Mouse (Mus musculus) neural tube, embryonic 15.5 days (tissue): ENCODE measurements around the gene Mbnl1. TPM values are rescaled to one million over a fixed set of nuclear protein-coding genes. Genes with fewer than 3 reads are reported as not detected.

ENCODE experiments used
- ATAC-seq: fragments of 200-750 bp; cut with Nextera tagmentation; 2 replicates; pipeline ENCODE4 v1.8.0; 2017; ENCODE audit warnings: mild to moderate bottlenecking, moderate TSS enrichment, moderate library complexity; ENCODE audit not compliant: low FRiP score
- H3K27ac ChIP-seq: fragments of 300-500 bp; sonication (generic); replicated peaks from 2 replicates; pipeline ENCODE4 v1.5.1; 2015; ENCODE audit warnings: mild to moderate bottlenecking, inconsistent platforms
- H3K27me3 ChIP-seq: fragments of 300-500 bp; sonication (generic); replicated peaks from 2 replicates; pipeline ENCODE4 v1.6.1; 2015; ENCODE audit warnings: inconsistent platforms
- H3K36me3 ChIP-seq: fragments of 300-500 bp; sonication (generic); 2 replicates; pipeline ENCODE4 v1.6.1; 2015; ENCODE audit warnings: inconsistent platforms
- H3K4me1 ChIP-seq: fragments of 300-500 bp; sonication (generic); 2 replicates; pipeline ENCODE4 v1.6.1; 2015; ENCODE audit warnings: inconsistent platforms
- H3K4me2 ChIP-seq: fragments of 300-500 bp; sonication (generic); 2 replicates; pipeline ENCODE4 v1.6.1; 2015; ENCODE audit warnings: inconsistent platforms, mild to moderate bottlenecking, moderate library complexity
- H3K4me3 ChIP-seq: fragments of 300-500 bp; sonication (generic); replicated peaks from 2 replicates; pipeline ENCODE4 v1.5.1; 2015; ENCODE audit warnings: mild to moderate bottlenecking, inconsistent platforms
- H3K9ac ChIP-seq: fragments of 300-500 bp; sonication (generic); replicated peaks from 2 replicates; pipeline ENCODE4 v1.6.1; 2015; ENCODE audit warnings: mild to moderate bottlenecking, inconsistent platforms
- H3K9me3 ChIP-seq: fragments of 300-500 bp; sonication (generic); replicated peaks from 2 replicates; pipeline ENCODE4 v1.6.1; 2016; ENCODE audit warnings: inconsistent platforms
- WGBS: fragments of 180-500 bp; shearing (Covaris S2); methylation state at CpG from one replicate; pipeline ENCODE4 v1.1.7; 2015; ENCODE audit warnings: mixed read lengths; 5-methylcytosine and 5-hydroxymethylcytosine counted together
- polyA plus RNA-seq: library from polyadenylated mRNA; unstranded; fragments of >200 nt; fragmentation: Nextera tagmentation; extraction: Ambion mirVana; gene quantifications from 2 replicates; pipeline ENCODE4 v1.2.1, GENCODE M21; 2015

Mbnl1 gene
- polyA plus RNA-seq, 1 experiment from 2014 or later: 48.7 TPM

DNA sequence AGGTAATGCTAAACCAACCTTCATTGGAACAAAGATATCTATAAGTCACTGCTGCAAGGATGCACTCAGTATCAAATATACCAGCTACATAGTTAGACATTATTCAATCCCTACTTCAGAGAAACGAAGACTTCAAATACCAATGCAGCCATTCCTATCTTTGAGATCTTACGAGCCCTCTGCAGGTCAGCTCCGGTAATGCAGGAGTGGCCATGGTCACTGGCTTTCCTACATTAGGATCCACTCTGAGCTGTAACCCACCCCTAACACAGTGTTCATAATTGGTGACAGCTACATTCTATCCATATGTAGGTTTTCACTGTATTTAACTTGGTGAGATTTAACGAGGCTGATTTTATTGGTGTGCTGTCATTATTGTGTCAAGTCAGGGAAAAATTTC lies 129.1 kb downstream of the Mbnl1 start:
- no peaks in the 10 kb centered on the region for H3K9me3 ChIP-seq
- H3K27ac ChIP-seq: no peak overlapping the region
- H3K9ac ChIP-seq: no peak overlapping the region
- no peak overlapping the region for H3K4me3 ChIP-seq
- 17% methylated on average over 4 of the region's 4 CpGs for WGBS
- H3K36me3 ChIP-seq: no peaks in the 10 kb centered on the region
- no peaks in the 10 kb centered on the region for H3K4me1 ChIP-seq
- no peaks in the 10 kb centered on the region for H3K27me3 ChIP-seq
- ATAC-seq: peak; percentile 54; the same call in 1 of the 2 replicates
- H3K4me2 ChIP-seq: no peak overlapping the region

- Histone ChIP-seq H3K27ac (no peak overlapping the region), H3K9ac (no peak overlapping the region), H3K27me3 (no peaks in the 10 kb centered on the region), H3K4me3 (no peak overlapping the region), H3K4me1 (no peaks in the 10 kb centered on the region), H3K9me3 (no peaks in the 10 kb centered on the region), H3K36me3 (no peaks in the 10 kb centered on the region), H3K4me2 (no peak overlapping the region)
- ATAC-seq: no peak
- whole genome bisulfite sequencing: 89% methylated on average over 4 of the region's 4 CpGs
These were observed 130.4 kb downstream of the Mbnl1 start for GRCm38 (mm10) chr3:60602923-60603549.

DNA sequence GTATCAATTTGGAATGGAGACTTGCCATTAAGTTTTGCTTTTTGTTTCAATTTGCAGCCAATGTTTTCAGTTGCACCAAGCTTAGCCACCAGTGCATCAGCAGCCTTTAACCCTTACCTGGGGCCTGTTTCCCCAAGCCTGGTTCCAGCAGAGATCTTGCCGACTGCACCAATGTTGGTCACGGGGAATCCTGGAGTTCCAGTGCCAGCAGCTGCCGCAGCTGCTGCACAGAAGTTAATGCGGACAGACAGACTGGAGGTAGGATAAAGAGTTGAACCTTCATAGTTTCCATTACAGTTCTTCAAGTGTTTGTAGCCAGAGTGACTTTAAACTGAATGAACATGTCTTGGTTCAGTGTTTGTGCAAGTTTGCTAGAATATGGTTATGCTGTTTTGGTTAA lies 131.0 kb downstream of the Mbnl1 start:
- Histone ChIP-seq H3K4me2 (no peak overlapping the region), H3K27ac (no peak overlapping the region), H3K9ac (no peak overlapping the region), H3K9me3 (no peaks in the 10 kb centered on the region), H3K36me3 (no peaks in the 10 kb centered on the region), H3K27me3 (no peaks in the 10 kb centered on the region), H3K4me3 (no peak overlapping the region), H3K4me1 (no peaks in the 10 kb centered on the region)
- no peak for ATAC-seq
- WGBS: 96% methylated on average over 4 of the region's 4 CpGs

DNA sequence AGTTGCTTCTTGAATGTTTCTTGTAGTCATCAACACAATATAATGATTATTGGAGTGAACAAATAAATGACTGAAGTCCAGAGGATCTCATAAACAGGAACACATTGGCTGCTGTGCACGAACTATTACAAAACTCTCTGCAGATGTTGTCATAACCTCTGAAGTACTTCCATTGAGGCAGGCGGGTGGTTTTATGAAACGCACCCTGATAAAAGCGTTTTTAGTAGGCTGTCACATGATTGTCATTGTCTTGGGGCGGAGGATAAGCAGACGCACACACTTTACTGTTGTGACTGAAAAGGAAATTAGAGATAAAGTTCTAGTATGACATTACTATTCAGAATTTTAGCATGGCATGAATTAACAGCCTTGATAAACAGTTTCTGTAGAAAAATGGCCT lies 131.6 kb downstream of the Mbnl1 start:
- Histone ChIP-seq H3K9me3 (no peaks in the 10 kb centered on the region), H3K9ac (no peak overlapping the region), H3K36me3 (no peaks in the 10 kb centered on the region), H3K4me3 (no peak overlapping the region), H3K27me3 (no peaks in the 10 kb centered on the region), H3K4me1 (no peaks in the 10 kb centered on the region), H3K27ac (no peak overlapping the region), H3K4me2 (no peak overlapping the region)
- ATAC-seq: no peak
- WGBS: 92% methylated on average over 6 of the region's 6 CpGs

- 15% methylated on average over 2 of the region's 2 CpGs for WGBS
- Histone ChIP-seq H3K27me3 (no peaks in the 10 kb centered on the region), H3K4me3 (no peak overlapping the region), H3K27ac (no peak overlapping the region), H3K4me2 (no peak overlapping the region), H3K4me1 (no peaks in the 10 kb centered on the region), H3K36me3 (no peaks in the 10 kb centered on the region), H3K9ac (no peak overlapping the region), H3K9me3 (no peaks in the 10 kb centered on the region)
- peak; percentile 46; the same call in 1 of the 2 replicates for ATAC-seq
These were observed 136.3 kb downstream of the Mbnl1 start for GRCm38 (mm10) chr3:60608952-60609403.

DNA sequence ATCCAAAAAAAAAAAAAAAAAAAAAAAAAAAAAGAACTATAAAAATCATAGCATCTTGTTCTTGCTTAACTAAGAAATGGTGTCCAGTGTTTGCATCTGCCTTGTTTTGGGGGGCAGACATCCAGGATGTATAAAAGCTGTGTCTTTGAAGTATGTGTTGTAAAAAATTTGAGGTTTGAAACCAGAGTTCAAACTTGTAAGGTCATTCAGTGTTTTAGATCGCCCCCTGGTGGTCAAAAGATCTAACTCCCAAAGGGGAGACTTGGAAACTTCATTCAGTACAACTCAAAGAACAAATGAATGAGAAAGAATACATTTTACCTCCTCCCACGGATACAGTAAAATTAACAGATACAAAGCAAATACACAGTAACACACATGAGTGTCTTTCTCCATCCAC lies 139.2 kb downstream of the Mbnl1 start:
- Histone ChIP-seq H3K4me2 (no peak overlapping the region), H3K27ac (no peak overlapping the region), H3K36me3 (no peaks in the 10 kb centered on the region), H3K4me3 (no peak overlapping the region), H3K4me1 (peaks cover 10% of the 10 kb centered on the region; the same call in 1 of the 2 replicates), H3K27me3 (no peaks in the 10 kb centered on the region), H3K9ac (no peak overlapping the region), H3K9me3 (no peaks in the 10 kb centered on the region)
- WGBS: 16% methylated on average over 2 of the region's 2 CpGs
- ATAC-seq: no peak

- no peak for ATAC-seq
- no peaks in the 10 kb centered on the region for H3K9me3 ChIP-seq
These were observed 140.5 kb downstream of the Mbnl1 start for GRCm38 (mm10) chr3:60613121-60613520.

GRCm38 (mm10) chr3:60614516-60614915 lies 141.9 kb downstream of the Mbnl1 start:
- Histone ChIP-seq H3K27ac (no peak overlapping the region), H3K4me1 (peaks cover 10% of the 10 kb centered on the region; the same call in 1 of the 2 replicates), H3K4me3 (no peak overlapping the region), H3K9ac (no peak overlapping the region), H3K27me3 (no peaks in the 10 kb centered on the region), H3K36me3 (0 out of 2 replicates have a peak, but pooled peaks cover 4% of the 10 kb centered on the region), H3K9me3 (no peaks in the 10 kb centered on the region), H3K4me2 (no peak overlapping the region)
- WGBS: 87% methylated on average over 7 of the region's 7 CpGs
- ATAC-seq: no peak

More at GRCm38 (mm10) chr3:60613121-60613520, 140.5 kb downstream of the Mbnl1 start:
- Histone ChIP-seq H3K27me3 (no peaks in the 10 kb centered on the region), H3K4me2 (no peak overlapping the region), H3K9ac (no peak overlapping the region), H3K4me1 (peaks cover 10% of the 10 kb centered on the region; the same call in 1 of the 2 replicates), H3K36me3 (0 out of 2 replicates have a peak, but pooled peaks cover 4% of the 10 kb centered on the region), H3K27ac (no peak overlapping the region), H3K4me3 (no peak overlapping the region)
- 86% methylated on average over 7 of the region's 7 CpGs for WGBS

DNA sequence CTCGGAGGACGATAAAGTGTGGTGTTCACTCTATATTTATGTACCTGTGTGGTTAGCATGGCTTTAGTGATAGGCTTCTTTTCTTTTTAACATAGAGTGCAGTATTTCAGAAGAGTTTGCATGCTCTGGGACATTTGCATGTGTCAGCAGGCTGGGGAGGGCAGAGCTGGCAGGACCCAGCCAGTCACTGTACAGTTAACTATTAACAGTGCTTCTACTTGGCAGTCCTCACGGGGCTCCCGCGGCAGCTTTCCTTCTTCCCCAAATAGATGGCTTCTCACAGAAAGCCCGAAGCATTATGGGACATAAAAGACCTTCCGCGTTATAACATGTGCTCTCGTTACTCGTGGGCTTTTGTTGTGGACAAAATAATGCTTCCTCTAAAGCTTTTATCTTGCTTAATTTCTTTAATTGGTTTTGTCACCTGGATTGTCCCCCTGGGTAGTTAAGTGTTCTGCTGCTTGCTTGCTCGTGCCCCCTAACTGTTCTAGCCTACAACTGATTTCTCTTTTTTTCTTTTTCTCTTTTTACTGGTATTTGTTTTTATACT lies 142.5 kb downstream of the Mbnl1 start:
- Histone ChIP-seq H3K27me3 (no peaks in the 10 kb centered on the region), H3K4me3 (0 out of 2 replicates have a peak overlapping the region, but pooled peaks have one; percentile 0), H3K9ac (no peak overlapping the region), H3K9me3 (no peaks in the 10 kb centered on the region), H3K36me3 (0 out of 2 replicates have a peak, but pooled peaks cover 4% of the 10 kb centered on the region), H3K27ac (peak overlapping the region; percentile 25; the same call in 1 of the 2 replicates), H3K4me1 (peaks cover 10% of the 10 kb centered on the region; the same call in 1 of the 2 replicates), H3K4me2 (peak overlapping the region; percentile 33)
- 42% methylated on average over 11 of the region's 11 CpGs for WGBS
- peak; percentile 65; the same call in 1 of the 2 replicates for ATAC-seq

DNA sequence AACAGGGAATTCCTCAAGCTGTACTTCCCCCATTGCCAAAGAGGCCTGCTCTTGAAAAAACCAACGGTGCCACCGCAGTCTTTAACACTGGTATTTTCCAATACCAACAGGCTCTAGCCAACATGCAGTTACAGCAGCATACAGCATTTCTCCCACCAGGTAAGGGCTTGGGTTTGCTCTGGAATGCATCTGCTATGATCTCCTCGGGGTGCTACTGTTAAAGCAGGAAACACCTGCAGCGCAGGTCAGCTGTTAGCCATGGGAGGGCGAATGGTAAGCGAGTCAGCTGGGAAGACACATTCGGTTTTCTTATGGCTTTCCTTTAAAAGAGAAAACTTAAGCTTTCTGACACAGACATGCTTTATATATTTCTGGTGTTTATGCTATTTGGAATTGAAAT lies 143.0 kb downstream of the Mbnl1 start:
- H3K9me3 ChIP-seq: no peaks in the 10 kb centered on the region
- H3K27ac ChIP-seq: 0 out of 2 replicates have a peak overlapping the region, but pooled peaks have one; percentile 25
- no peak overlapping the region for H3K4me3 ChIP-seq
- H3K4me2 ChIP-seq: peak overlapping the region; percentile 33; the same call in 1 of the 2 replicates
- H3K9ac ChIP-seq: no peak overlapping the region
- peaks cover 10% of the 10 kb centered on the region; the same call in 1 of the 2 replicates for H3K4me1 ChIP-seq
- peak; percentile 60; the same call in 1 of the 2 replicates for ATAC-seq
- H3K27me3 ChIP-seq: no peaks in the 10 kb centered on the region
- 57% methylated on average over 7 of the region's 7 CpGs for WGBS
- 0 out of 2 replicates have a peak, but pooled peaks cover 4% of the 10 kb centered on the region for H3K36me3 ChIP-seq

DNA sequence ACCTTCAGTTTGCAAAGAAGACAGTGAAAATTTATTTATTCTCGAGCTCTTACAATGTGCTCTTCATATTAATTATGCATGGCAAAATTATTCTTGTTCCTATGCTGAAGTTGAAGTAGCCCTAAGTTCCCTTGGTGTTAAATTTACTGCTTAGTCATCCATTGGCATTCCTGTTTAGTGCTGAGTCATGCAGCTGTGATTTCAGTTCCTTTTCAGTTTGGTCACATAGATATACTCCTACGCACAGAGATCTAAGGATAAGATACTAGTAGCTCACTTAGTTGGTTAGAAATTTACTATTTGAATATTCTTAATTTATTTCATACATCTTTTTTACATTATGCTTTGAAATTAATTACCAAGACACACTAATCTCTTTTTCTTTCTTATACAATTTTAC lies 143.5 kb downstream of the Mbnl1 start:
- Histone ChIP-seq H3K4me1 (peaks cover 10% of the 10 kb centered on the region; the same call in 1 of the 2 replicates), H3K27me3 (no peaks in the 10 kb centered on the region), H3K9ac (no peak overlapping the region), H3K9me3 (no peaks in the 10 kb centered on the region), H3K36me3 (0 out of 2 replicates have a peak, but pooled peaks cover 4% of the 10 kb centered on the region), H3K4me3 (no peak overlapping the region), H3K27ac (no peak overlapping the region), H3K4me2 (no peak overlapping the region)
- no peak for ATAC-seq
- 90% methylated on average over 2 of the region's 2 CpGs for WGBS

DNA sequence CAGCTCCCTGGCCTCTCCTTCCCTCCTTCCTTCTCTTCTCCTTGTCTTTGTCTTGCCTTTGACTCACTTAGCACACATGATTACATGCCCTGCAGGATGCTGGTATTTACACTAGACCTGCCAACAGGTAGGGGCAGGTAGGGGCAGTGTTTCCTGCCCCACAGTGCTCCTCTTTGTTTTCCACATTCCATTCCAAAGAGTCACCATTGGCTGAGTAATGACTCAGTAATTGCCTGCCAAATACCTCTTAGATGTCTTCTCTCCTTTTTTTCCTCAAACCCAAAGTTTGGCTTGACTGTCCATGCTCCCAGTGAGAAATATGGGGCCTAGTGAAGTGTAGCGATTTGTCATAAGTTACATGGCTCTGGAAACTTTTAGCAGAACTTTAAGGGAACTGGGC lies 145.0 kb downstream of the Mbnl1 start:
- 94% methylated on average over 1 of the region's 1 CpGs for WGBS
- no peak for ATAC-seq
- Histone ChIP-seq H3K27me3 (no peaks in the 10 kb centered on the region), H3K9me3 (no peaks in the 10 kb centered on the region), H3K9ac (no peak overlapping the region), H3K4me3 (no peak overlapping the region), H3K4me2 (no peak overlapping the region), H3K27ac (no peak overlapping the region), H3K4me1 (peaks cover 10% of the 10 kb centered on the region; the same call in 1 of the 2 replicates), H3K36me3 (0 out of 2 replicates have a peak, but pooled peaks cover 8% of the 10 kb centered on the region)
